Mouse (Mus musculus): ENCODE results near the gene Fam214b.
A peak's percentile ranks its signal among the peaks of the same experiment; 100 is the strongest.

DNA sequence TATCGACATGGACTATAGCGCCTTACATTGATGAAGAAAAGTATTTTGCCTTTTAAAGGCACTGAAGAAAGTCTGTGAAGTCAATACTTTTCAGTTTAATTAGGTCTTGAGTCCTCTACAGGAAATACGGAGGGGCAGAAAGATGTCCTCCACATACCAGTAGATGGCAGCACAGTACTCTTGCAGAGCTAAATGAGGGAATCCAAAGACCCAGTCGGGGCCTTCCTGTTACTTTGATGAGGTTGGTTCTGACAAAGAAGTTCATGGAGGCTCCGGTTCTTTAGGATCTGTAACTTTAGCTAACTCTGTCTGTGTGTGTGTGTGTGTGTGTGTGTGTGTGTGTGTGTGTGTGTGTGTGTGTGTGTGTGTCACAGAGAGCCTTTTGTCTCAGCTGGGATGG lies 1.2 kb upstream of the Fam214b start:
- TF ChIP-seq CTCF (IDR thresholded peaks at IDR 0.05; ENCODE audit: low read depth, low read length) = peak; percentile 70; the same call in 1 of the 2 replicates
- TF ChIP-seq GATA1 (IDR thresholded peaks at IDR 0.05; ENCODE audit: borderline replicate concordance, low read length) = no peak
- TF ChIP-seq POLR2AphosphoS5 (IDR thresholded peaks at IDR 0.05; ENCODE audit: insufficient replicate concordance, low read depth, low read length) = no peak
- no peak for TF ChIP-seq TAL1 (conservative IDR thresholded peaks at IDR 0.05; ENCODE audit: low read depth, low read length)
- TF ChIP-seq GATA2 (IDR thresholded peaks at IDR 0.05; ENCODE audit: borderline replicate concordance, low read depth, low read length) = no peak
